Mouse (Mus musculus): ENCODE results near the gene Pigo. TPM values are rescaled to one million over a fixed set of nuclear protein-coding genes. Genes with fewer than 3 reads are reported as not detected.
A peak's percentile ranks its signal among the peaks of the same experiment; 100 is the strongest.

Pigo gene
- polyA plus RNA-seq, 1 experiment from 2014 or later, result 21.7 TPM

GRCm38 (mm10) chr4:43019641-43020465 lies 5.8 kb downstream of the Pigo start:
- peaks cover 19% of the 10 kb centered on the region for H3K36me3 ChIP-seq (ENCODE audit: control insufficient read depth, insufficient read depth, low read length)
- 95% methylated on average over 23 of the region's 23 CpGs for WGBS
- no peak for DNase-seq (ENCODE audit: low spot score)
- peaks cover 3% of the 10 kb centered on the region; the same call in 1 of the 2 replicates for H3K4me1 ChIP-seq (ENCODE audit: control insufficient read depth, insufficient read depth, low read length)
- no peak overlapping the region for H3K4me2 ChIP-seq (ENCODE audit: low read depth, severe bottlenecking)
- ATAC-seq (ENCODE audit: insufficient number of reproducible peaks, low FRiP score, low TSS enrichment, low read depth), result no peak
- H3K4me3 ChIP-seq (ENCODE audit: low read depth, low read length), result no peak overlapping the region
- no peak overlapping the region for H3K9ac ChIP-seq (ENCODE audit: low read length)
- no peaks in the 10 kb centered on the region for H3K27me3 ChIP-seq (ENCODE audit: control insufficient read depth, insufficient read depth, low read length)
- H3K9me3 ChIP-seq (ENCODE audit: control insufficient read depth, low read length), result no peaks in the 10 kb centered on the region
- H3K27ac ChIP-seq (replicated peaks; ENCODE audit: low read depth, low read length), result no peak overlapping the region

- H3K27ac ChIP-seq (replicated peaks; ENCODE audit: low read depth, low read length), result no peak overlapping the region
Observed at GRCm38 (mm10) chr4:43019176-43019575, 6.4 kb downstream of the Pigo start.

GRCm38 (mm10) chr4:43018156-43018555 lies 7.5 kb downstream of the Pigo start:
- DNase-seq (ENCODE audit: low spot score), result no peak
- H3K27ac ChIP-seq (replicated peaks; ENCODE audit: low read depth, low read length), result no peak overlapping the region
- 96% methylated on average over 4 of the region's 4 CpGs for WGBS
- H3K36me3 ChIP-seq (ENCODE audit: control insufficient read depth, insufficient read depth, low read length), result peaks cover 19% of the 10 kb centered on the region
- H3K4me1 ChIP-seq (ENCODE audit: control insufficient read depth, insufficient read depth, low read length), result no peaks in the 10 kb centered on the region
- no peak for ATAC-seq (ENCODE audit: insufficient number of reproducible peaks, low FRiP score, low TSS enrichment, low read depth)
- no peaks in the 10 kb centered on the region for H3K9me3 ChIP-seq (ENCODE audit: control insufficient read depth, low read length)
- H3K4me2 ChIP-seq (ENCODE audit: low read depth, severe bottlenecking), result no peak overlapping the region
- H3K4me3 ChIP-seq (ENCODE audit: low read depth, low read length), result no peak overlapping the region
- no peak overlapping the region for H3K9ac ChIP-seq (ENCODE audit: low read length)
- H3K27me3 ChIP-seq (ENCODE audit: control insufficient read depth, insufficient read depth, low read length), result no peaks in the 10 kb centered on the region

More at GRCm38 (mm10) chr4:43019176-43019575, 6.4 kb downstream of the Pigo start:
- Histone ChIP-seq H3K36me3 (ENCODE audit: control insufficient read depth, insufficient read depth, low read length) (peaks cover 19% of the 10 kb centered on the region), H3K27me3 (ENCODE audit: control insufficient read depth, insufficient read depth, low read length) (no peaks in the 10 kb centered on the region), H3K4me1 (ENCODE audit: control insufficient read depth, insufficient read depth, low read length) (no peaks in the 10 kb centered on the region), H3K4me2 (ENCODE audit: low read depth, severe bottlenecking) (no peak overlapping the region), H3K9me3 (ENCODE audit: control insufficient read depth, low read length) (no peaks in the 10 kb centered on the region), H3K4me3 (ENCODE audit: low read depth, low read length) (no peak overlapping the region), H3K9ac (ENCODE audit: low read length) (no peak overlapping the region)
- 90% methylated on average over 10 of the region's 10 CpGs for WGBS
- ATAC-seq (ENCODE audit: insufficient number of reproducible peaks, low FRiP score, low TSS enrichment, low read depth), result no peak
- no peak for DNase-seq (ENCODE audit: low spot score)

- DNase-seq (ENCODE audit: low spot score) (no peak), ATAC-seq (ENCODE audit: insufficient number of reproducible peaks, low FRiP score, low TSS enrichment, low read depth) (no peak)
- no peak overlapping the region for H3K4me2 ChIP-seq (ENCODE audit: low read depth, severe bottlenecking)
Observed at GRCm38 (mm10) chr4:43012091-43012490, 13.5 kb downstream of the Pigo start.

GRCm38 (mm10) chr4:43010161-43011038 lies 15.2 kb downstream of the Pigo start, which contains the start of gene Fancg:
Gene Fancg (minus strand): TSS chr4:43010506.
- Histone ChIP-seq H3K4me2 (ENCODE audit: low read depth, severe bottlenecking) (peak within 1 kb of the TSS; percentile 72), H3K9ac (ENCODE audit: low read length) (peak within 1 kb of the TSS; percentile 63), H3K4me3 (ENCODE audit: low read depth, low read length) (peak within 1 kb of the TSS; percentile 67), H3K9me3 (ENCODE audit: control insufficient read depth, low read length) (no peaks in the 10 kb centered on the region), H3K4me1 (ENCODE audit: control insufficient read depth, insufficient read depth, low read length) (no peaks in the 10 kb centered on the region; the same call in 1 of the 2 replicates), H3K27ac (replicated peaks; ENCODE audit: low read depth, low read length) (peak within 1 kb of the TSS; percentile 14; the same call in 1 of the 2 replicates), H3K36me3 (ENCODE audit: control insufficient read depth, insufficient read depth, low read length) (no peaks in the 10 kb centered on the region; the same call in 1 of the 2 replicates), H3K27me3 (ENCODE audit: control insufficient read depth, insufficient read depth, low read length) (no peaks in the 10 kb centered on the region)
- WGBS, result 2% methylated on average over 37 of the region's 37 CpGs
- ATAC-seq (ENCODE audit: insufficient number of reproducible peaks, low FRiP score, low TSS enrichment, low read depth) (peak; percentile 87), DNase-seq (ENCODE audit: low spot score) (peak; percentile 89)

More at GRCm38 (mm10) chr4:43012091-43012490, 13.5 kb downstream of the Pigo start:
- no peaks in the 10 kb centered on the region for H3K9me3 ChIP-seq (ENCODE audit: control insufficient read depth, low read length)
- H3K4me1 ChIP-seq (ENCODE audit: control insufficient read depth, insufficient read depth, low read length), result no peaks in the 10 kb centered on the region; the same call in 1 of the 2 replicates
- no peaks in the 10 kb centered on the region; the same call in 1 of the 2 replicates for H3K36me3 ChIP-seq (ENCODE audit: control insufficient read depth, insufficient read depth, low read length)
- H3K4me3 ChIP-seq (ENCODE audit: low read depth, low read length), result no peak overlapping the region
- H3K9ac ChIP-seq (ENCODE audit: low read length), result no peak overlapping the region
- no peak overlapping the region for H3K27ac ChIP-seq (replicated peaks; ENCODE audit: low read depth, low read length)
- WGBS, result 96% methylated on average over 1 of the region's 1 CpGs
- H3K27me3 ChIP-seq (ENCODE audit: control insufficient read depth, insufficient read depth, low read length), result no peaks in the 10 kb centered on the region

GRCm38 (mm10) chr4:43005765-43006164 lies 19.9 kb downstream of the Pigo start:
- WGBS, result 68% methylated on average over 2 of the region's 2 CpGs
- no peak overlapping the region for H3K27ac ChIP-seq (replicated peaks; ENCODE audit: low read depth, low read length)
- no peaks in the 10 kb centered on the region; the same call in 1 of the 2 replicates for H3K36me3 ChIP-seq (ENCODE audit: control insufficient read depth, insufficient read depth, low read length)
- H3K27me3 ChIP-seq (ENCODE audit: control insufficient read depth, insufficient read depth, low read length), result no peaks in the 10 kb centered on the region
- ATAC-seq (ENCODE audit: insufficient number of reproducible peaks, low FRiP score, low TSS enrichment, low read depth) (no peak), DNase-seq (ENCODE audit: low spot score) (no peak)
- no peaks in the 10 kb centered on the region; the same call in 1 of the 2 replicates for H3K4me1 ChIP-seq (ENCODE audit: control insufficient read depth, insufficient read depth, low read length)
- no peak overlapping the region for H3K4me2 ChIP-seq (ENCODE audit: low read depth, severe bottlenecking)
- no peaks in the 10 kb centered on the region for H3K9me3 ChIP-seq (ENCODE audit: control insufficient read depth, low read length)
- H3K9ac ChIP-seq (ENCODE audit: low read length), result no peak overlapping the region
- H3K4me3 ChIP-seq (ENCODE audit: low read depth, low read length), result no peak overlapping the region

GRCm38 (mm10) chr4:43004951-43005350 lies 20.7 kb downstream of the Pigo start:
- ATAC-seq (ENCODE audit: insufficient number of reproducible peaks, low FRiP score, low TSS enrichment, low read depth), result no peak
- WGBS, result 93% methylated on average over 3 of the region's 3 CpGs
- H3K27ac ChIP-seq (replicated peaks; ENCODE audit: low read depth, low read length), result no peak overlapping the region

More at GRCm38 (mm10) chr4:43004951-43005350, 20.7 kb downstream of the Pigo start:
- Histone ChIP-seq H3K9me3 (ENCODE audit: control insufficient read depth, low read length) (no peaks in the 10 kb centered on the region), H3K4me3 (ENCODE audit: low read depth, low read length) (no peak overlapping the region), H3K4me1 (ENCODE audit: control insufficient read depth, insufficient read depth, low read length) (no peaks in the 10 kb centered on the region; the same call in 1 of the 2 replicates), H3K27me3 (ENCODE audit: control insufficient read depth, insufficient read depth, low read length) (no peaks in the 10 kb centered on the region), H3K4me2 (ENCODE audit: low read depth, severe bottlenecking) (no peak overlapping the region), H3K36me3 (ENCODE audit: control insufficient read depth, insufficient read depth, low read length) (no peaks in the 10 kb centered on the region; the same call in 1 of the 2 replicates), H3K9ac (ENCODE audit: low read length) (no peak overlapping the region)
- DNase-seq (ENCODE audit: low spot score), result no peak
